Mouse (Mus musculus) heart, adult 2 months (tissue): ENCODE data around the gene Rps10. TPM values are rescaled to one million over a fixed set of nuclear protein-coding genes. Genes with fewer than 3 reads are reported as not detected.

Experiments
- DNase-seq, 2 experiments: peaks; one replicate each; pipeline ENCODE4 v3.0.0; 2021
- H3K27ac ChIP-seq: fragments of 200-600 bp; 2 replicates; pipeline ENCODE4 v1.8.1; 2022
- H3K27me3 ChIP-seq: fragments of 200-500 bp; 2 replicates; pipeline ENCODE4 v1.6.1; 2012; ENCODE audit warnings: mild to moderate bottlenecking, low read length, inconsistent platforms, mixed read lengths; ENCODE audit not compliant: control insufficient read depth, insufficient read depth
- H3K36me3 ChIP-seq: fragments of 200-500 bp; 2 replicates; pipeline ENCODE4 v1.6.1; 2012; ENCODE audit warnings: low read length, inconsistent platforms; ENCODE audit not compliant: control insufficient read depth, insufficient read depth
- H3K4me1 ChIP-seq: fragments of 200-500 bp; 2 replicates; pipeline ENCODE4 v1.6.1; 2011; ENCODE audit warnings: low read length; ENCODE audit not compliant: control insufficient read depth, insufficient read depth
- H3K4me3 ChIP-seq: fragments of 200-600 bp; 2 replicates; pipeline ENCODE4 v1.8.1; 2022
- H3K79me2 ChIP-seq: fragments of 200-500 bp; replicated peaks from 2 replicates; pipeline ENCODE4 v1.6.1; 2012; ENCODE audit warnings: mild to moderate bottlenecking, inconsistent platforms, low read length, moderate library complexity, mixed read lengths; ENCODE audit not compliant: control insufficient read depth, insufficient read depth
- H3K9ac ChIP-seq: fragments of 200-500 bp; 2 replicates; pipeline ENCODE4 v1.6.1; 2012; ENCODE audit warnings: low read depth, mild to moderate bottlenecking, control low read depth, inconsistent platforms, low read length, mixed read lengths
- CTCF ChIP-seq: fragments of 200-600 bp; IDR thresholded peaks from 2 replicates; pipeline ENCODE4 v1.8.1; 2022; ENCODE audit warnings: antibody characterized with exemption, mild to moderate bottlenecking, moderate library complexity
- EP300 ChIP-seq: fragments of 200-500 bp; IDR thresholded peaks from 2 replicates; pipeline ENCODE4 v1.6.1; 2011; ENCODE audit warnings: low read depth, low read length, control low read depth; ENCODE audit not compliant: insufficient read depth
- POLR2A ChIP-seq: fragments of 200-500 bp; IDR thresholded peaks from 2 replicates; pipeline ENCODE4 v1.6.1; 2011; ENCODE audit warnings: mild to moderate bottlenecking, low read depth, low read length, control low read depth; ENCODE audit not compliant: insufficient read depth
- WGBS: fragments of 180-500 bp; shearing (Covaris S2); methylation state at CpG from one replicate; pipeline ENCODE4 v1.1.7; 2018; 5-methylcytosine and 5-hydroxymethylcytosine counted together
- intact Hi-C: fragments of 180-260 bp; cut with DNase I; formaldehyde crosslinking; loops from one replicate; pipeline ENCODE4 v1.15.1; 2025
- polyA plus RNA-seq: library from polyadenylated mRNA; depleted of rRNA; stranded (reverse); fragments of >200 nt; gene quantifications from 2 replicates; pipeline ENCODE4 v1.2.3, GENCODE M21; 2012
- total RNA-seq, 2 experiments: library from RNA; stranded (reverse); gene quantifications; 2 replicates each; pipeline ENCODE4 v1.2.3; 2021

Gene Rps10
- total and polyA plus RNA-seq, 3 experiments = 482 to 604 (median 529) TPM

GRCm38 (mm10) chr17:27676270-27676669, 39.8 kb upstream of the Rps10 start:
- no peak overlapping the region for H3K27ac ChIP-seq
- no peaks in the 10 kb centered on the region for H3K79me2 ChIP-seq
- WGBS = 51% methylated on average over 7 of the region's 7 CpGs
- H3K9ac ChIP-seq = no peak overlapping the region
- DNase-seq = no peak
- no peak overlapping the region for H3K4me3 ChIP-seq
- intact Hi-C loops = no loop called here
- H3K27me3 ChIP-seq = no peaks in the 10 kb centered on the region
- no peaks in the 10 kb centered on the region for H3K4me1 ChIP-seq
- no peaks in the 10 kb centered on the region for H3K36me3 ChIP-seq
- TF ChIP-seq POLR2A (no peak), EP300 (no peak), CTCF (no peak)

GRCm38 (mm10) chr17:27675453-27675852, 39.0 kb upstream of the Rps10 start:
- 43% methylated on average over 9 of the region's 9 CpGs for WGBS
- Histone ChIP-seq H3K27me3 (no peaks in the 10 kb centered on the region), H3K4me1 (no peaks in the 10 kb centered on the region), H3K79me2 (no peaks in the 10 kb centered on the region), H3K27ac (no peak overlapping the region), H3K36me3 (no peaks in the 10 kb centered on the region), H3K4me3 (no peak overlapping the region), H3K9ac (no peak overlapping the region)
- intact Hi-C loops = no loop called here
- no peak for DNase-seq
- TF ChIP-seq CTCF (peak; percentile 13; the same call in 1 of the 2 replicates), EP300 (no peak)

GRCm38 (mm10) chr17:27673945-27674344, 37.5 kb upstream of the Rps10 start:
- no peaks in the 10 kb centered on the region for H3K79me2 ChIP-seq
- TF ChIP-seq CTCF = no peak
- no peak for TF ChIP-seq POLR2A
- H3K27me3 ChIP-seq = no peaks in the 10 kb centered on the region
- no peak overlapping the region for H3K9ac ChIP-seq
- DNase-seq = no peak
- 87% methylated on average over 7 of the region's 7 CpGs for WGBS
- intact Hi-C loops = no loop called here
- H3K27ac ChIP-seq = no peak overlapping the region
- H3K4me1 ChIP-seq = no peaks in the 10 kb centered on the region
- H3K36me3 ChIP-seq = no peaks in the 10 kb centered on the region
- H3K4me3 ChIP-seq = no peak overlapping the region

GRCm38 (mm10) chr17:27671720-27672119, 35.3 kb upstream of the Rps10 start:
- Histone ChIP-seq H3K27me3 (no peaks in the 10 kb centered on the region), H3K27ac (no peak overlapping the region), H3K36me3 (no peaks in the 10 kb centered on the region), H3K9ac (no peak overlapping the region), H3K79me2 (no peaks in the 10 kb centered on the region), H3K4me3 (no peak overlapping the region), H3K4me1 (no peaks in the 10 kb centered on the region)
- WGBS = 74% methylated on average over 6 of the region's 6 CpGs
- intact Hi-C loops = no loop called here
- TF ChIP-seq CTCF = 0 out of 2 replicates have a peak, but pooled peaks have one; percentile 4
- TF ChIP-seq POLR2A = no peak
- TF ChIP-seq EP300 = no peak
- no peak for DNase-seq

GRCm38 (mm10) chr17:27658767-27659166, 22.3 kb upstream of the Rps10 start:
- no peaks in the 10 kb centered on the region for H3K36me3 ChIP-seq
- no peak for TF ChIP-seq CTCF
- no peak for TF ChIP-seq EP300
- TF ChIP-seq POLR2A = no peak
- no peak overlapping the region for H3K4me3 ChIP-seq
- no peaks in the 10 kb centered on the region for H3K79me2 ChIP-seq
- H3K27ac ChIP-seq = no peak overlapping the region
- H3K4me1 ChIP-seq = no peaks in the 10 kb centered on the region
- no peak for DNase-seq
- WGBS = 71% methylated on average over 7 of the region's 7 CpGs
- no peak overlapping the region for H3K9ac ChIP-seq
- H3K27me3 ChIP-seq = peaks cover 11% of the 10 kb centered on the region
- intact Hi-C loops = loop anchor here (10.0 kb wide), 1 partner anchor 226 kb away; no protein-coding TSS in a partner anchor

- intact Hi-C loops = loop anchor here (10.0 kb wide), 1 partner anchor 228 kb away; no protein-coding TSS in a partner anchor
- Histone ChIP-seq H3K79me2 (no peaks in the 10 kb centered on the region), H3K27me3 (peaks cover 11% of the 10 kb centered on the region), H3K27ac (no peak overlapping the region), H3K4me3 (no peak overlapping the region), H3K36me3 (no peaks in the 10 kb centered on the region), H3K9ac (no peak overlapping the region), H3K4me1 (no peaks in the 10 kb centered on the region)
- TF ChIP-seq POLR2A (no peak), CTCF (no peak), EP300 (no peak)
- WGBS = 65% methylated on average over 8 of the region's 8 CpGs
- DNase-seq = no peak
Observed at GRCm38 (mm10) chr17:27657123-27657522, 20.7 kb upstream of the Rps10 start.

- no peaks in the 10 kb centered on the region for H3K79me2 ChIP-seq
- no peak for TF ChIP-seq POLR2A
- no peak for TF ChIP-seq EP300
- TF ChIP-seq CTCF = no peak
- no peak overlapping the region for H3K9ac ChIP-seq
- H3K36me3 ChIP-seq = no peaks in the 10 kb centered on the region
- 26% methylated on average over 5 of the region's 5 CpGs for WGBS
- intact Hi-C loops = loop anchor here (10.0 kb wide), 1 partner anchor 228 kb away; no protein-coding TSS in a partner anchor
- H3K27ac ChIP-seq = no peak overlapping the region
- no peak for DNase-seq
- peaks cover 11% of the 10 kb centered on the region for H3K27me3 ChIP-seq
- no peaks in the 10 kb centered on the region for H3K4me1 ChIP-seq
- no peak overlapping the region for H3K4me3 ChIP-seq
Observed at GRCm38 (mm10) chr17:27656414-27656813, 19.9 kb upstream of the Rps10 start.
